Mouse (Mus musculus) left cerebral cortex, postnatal 4 days (tissue): ENCODE measurements at regions not wholly inside any gene's neighbourhood (a gene's known extent, or its start where the extent isn't known, plus 50 kb on each side); places are given as distances from the start of the nearest gene placed in this dataset.

Experiments used
- DNase-seq: peaks from one replicate; pipeline ENCODE4 v3.0.0-alpha.2; 2022
- intact Hi-C: fragments of 180-260 bp; cut with DNase I; formaldehyde crosslinking; loops from one replicate; pipeline ENCODE4 v1.15.1; 2025

GRCm38 (mm10) chr5:111648481-111648880 lies 85.2 kb upstream of the Gm26897 start:
- intact Hi-C loops: no loop called here
- DNase-seq: no peak

- intact Hi-C loops: no loop called here
- peak; percentile 63 for DNase-seq
Observed at GRCm38 (mm10) chr5:111649012-111649411, 84.7 kb upstream of the Gm26897 start.

GRCm38 (mm10) chr5:111652472-111652871 lies 81.3 kb upstream of the Gm26897 start:
- DNase-seq: no peak
- intact Hi-C loops: no loop called here

DNA sequence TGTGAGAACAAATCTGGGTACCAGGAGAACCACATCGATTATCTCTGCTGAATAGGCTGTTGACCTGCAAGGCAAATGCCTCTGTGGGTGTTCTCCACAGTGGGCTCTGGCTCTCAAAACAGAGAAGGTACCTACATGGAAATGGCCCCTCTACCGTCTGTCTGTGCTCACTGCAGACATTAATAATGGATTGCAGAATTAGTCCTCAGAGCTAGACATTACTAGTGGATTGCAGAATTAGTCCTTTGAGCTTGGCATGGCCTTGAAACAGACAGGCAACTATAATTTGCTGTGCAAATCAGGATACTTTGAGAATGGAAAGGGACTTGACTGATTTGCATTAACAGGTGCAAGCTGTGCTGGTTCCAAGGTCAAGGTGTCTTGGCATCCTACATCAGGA lies 77.3 kb upstream of the Gm26897 start:
- intact Hi-C loops: no loop called here
- DNase-seq: no peak

GRCm38 (mm10) chr5:111657759-111658429 lies 75.8 kb upstream of the Gm26897 start:
- no peak for DNase-seq
- intact Hi-C loops: no loop called here

DNA sequence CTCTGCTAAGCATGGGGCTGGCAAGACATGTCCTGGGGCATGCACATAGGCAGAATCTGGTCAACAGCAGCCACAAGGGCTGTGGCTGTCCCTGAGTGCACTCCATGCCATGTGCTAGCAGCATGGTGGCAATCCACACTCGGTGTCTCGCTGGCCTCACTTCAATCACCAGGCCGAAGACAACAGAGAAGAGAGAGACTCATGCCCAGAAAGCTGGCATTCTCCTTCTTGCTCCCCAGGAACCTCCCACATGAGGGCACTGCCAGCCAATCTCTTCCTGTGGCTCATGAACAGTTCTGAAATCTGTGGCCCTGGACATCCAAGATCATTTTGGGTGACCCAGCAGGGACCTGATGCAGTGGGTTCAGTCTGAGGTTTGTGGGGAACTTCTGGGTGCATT lies 74.5 kb upstream of the Gm26897 start:
- peak; percentile 39 for DNase-seq
- intact Hi-C loops: no loop called here

GRCm38 (mm10) chr5:111660447-111660846 lies 73.3 kb upstream of the Gm26897 start:
- intact Hi-C loops: loop anchor here (5.0 kb wide), 1 partner anchor 243 kb away; the partner anchor contains the start of gene Mn1
- DNase-seq: peak; percentile 58

DNA sequence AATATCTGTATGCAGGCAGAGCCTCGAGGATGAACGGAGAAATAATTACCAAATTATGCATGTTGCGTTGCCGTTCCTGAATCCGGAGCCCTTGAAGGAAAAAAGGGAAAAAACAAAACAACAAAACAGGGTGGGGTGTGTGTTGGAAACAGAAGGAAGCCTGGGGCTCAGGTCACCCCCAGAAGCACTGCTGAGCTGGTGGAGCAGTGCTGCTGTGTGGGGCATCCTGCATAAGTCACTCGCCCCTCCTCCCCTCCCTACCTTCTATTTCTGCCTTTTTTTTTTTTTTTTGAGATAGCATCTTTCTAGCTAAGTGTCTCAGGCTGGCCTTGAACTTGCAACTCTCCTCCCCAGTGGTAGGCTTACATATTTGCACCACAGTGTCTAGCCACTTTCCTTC lies 72.8 kb upstream of the Gm26897 start:
- intact Hi-C loops: loop anchor here (5.0 kb wide), 1 partner anchor 244 kb away; the partner anchor contains the start of gene Mn1
- DNase-seq: no peak

GRCm38 (mm10) chr5:111661971-111662370 lies 71.8 kb upstream of the Gm26897 start:
- DNase-seq: peak; percentile 87
- intact Hi-C loops: loop anchor here (5.0 kb wide), 1 partner anchor 245 kb away; the partner anchor contains the start of gene Mn1

DNA sequence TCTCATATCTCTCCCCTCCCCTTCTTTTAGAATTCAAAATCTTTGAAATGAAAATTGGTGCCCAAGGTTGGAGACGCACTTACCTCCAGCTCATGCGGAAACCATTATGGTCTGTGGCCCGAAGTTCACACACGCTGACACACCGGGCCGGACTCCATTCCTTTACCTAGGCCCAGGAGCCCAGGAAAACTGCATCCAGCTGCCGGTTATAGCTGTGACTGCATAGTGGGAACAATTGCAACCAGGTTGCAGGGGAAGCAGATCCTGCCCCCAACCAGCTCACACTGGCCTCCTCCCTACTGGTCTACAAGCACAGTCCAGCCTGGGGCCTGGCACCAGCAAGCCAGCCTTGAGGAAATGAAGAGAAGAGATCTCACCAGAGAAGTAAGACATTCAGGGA lies 69.9 kb upstream of the Gm26897 start:
- intact Hi-C loops: loop anchor here (5.0 kb wide), 1 partner anchor 247 kb away; the partner anchor contains the start of gene Mn1
- DNase-seq: no peak

- intact Hi-C loops: no loop called here
- no peak for DNase-seq
Observed at GRCm38 (mm10) chr5:111665406-111665805, 68.3 kb upstream of the Gm26897 start.

GRCm38 (mm10) chr5:111666007-111666406 lies 67.7 kb upstream of the Gm26897 start:
- DNase-seq: no peak
- intact Hi-C loops: no loop called here

DNA sequence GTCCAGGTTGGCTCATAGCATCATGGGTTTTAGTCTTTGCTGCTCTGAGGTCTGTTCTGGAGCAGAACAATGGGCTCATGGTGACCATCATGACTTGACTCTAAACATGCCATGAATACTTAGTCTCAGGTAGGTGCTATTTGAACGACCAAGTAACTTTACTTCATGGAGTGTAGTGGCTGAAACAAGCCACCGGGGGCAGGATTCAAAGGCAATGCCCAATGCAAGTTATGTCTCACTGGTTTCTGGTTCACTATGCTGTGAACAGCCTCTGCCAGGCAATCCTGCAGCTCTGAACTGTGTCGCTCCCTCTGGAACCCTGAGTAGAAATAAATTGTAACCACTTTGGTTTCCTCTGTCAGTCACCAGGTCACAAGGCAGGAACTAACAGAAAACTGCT lies 65.8 kb upstream of the Gm26897 start:
- intact Hi-C loops: no loop called here
- DNase-seq: no peak

DNA sequence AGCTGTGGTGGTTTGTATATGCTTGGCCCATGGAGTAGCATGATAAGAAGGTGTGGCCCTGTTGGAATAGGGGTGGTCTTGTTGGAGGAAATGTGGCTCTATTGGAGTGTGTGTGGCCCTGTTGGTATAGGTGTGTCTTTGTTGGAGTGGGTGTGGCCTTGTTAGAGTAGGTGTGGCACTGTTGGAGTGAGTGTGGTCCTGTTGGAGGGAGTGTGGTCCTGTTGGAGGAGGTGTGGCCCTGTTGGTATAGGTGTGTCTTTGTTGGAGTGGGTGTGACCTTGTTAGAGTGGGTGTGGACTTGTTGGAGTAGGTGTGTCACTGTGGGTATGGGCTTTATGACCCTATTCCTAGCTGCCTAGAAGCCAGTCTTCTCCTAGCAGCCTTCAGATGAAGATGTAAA lies 64.6 kb upstream of the Gm26897 start:
- intact Hi-C loops: no loop called here
- DNase-seq: no peak

- DNase-seq: no peak
Observed at GRCm38 (mm10) chr5:111671762-111672161, 62.0 kb upstream of the Gm26897 start.

DNA sequence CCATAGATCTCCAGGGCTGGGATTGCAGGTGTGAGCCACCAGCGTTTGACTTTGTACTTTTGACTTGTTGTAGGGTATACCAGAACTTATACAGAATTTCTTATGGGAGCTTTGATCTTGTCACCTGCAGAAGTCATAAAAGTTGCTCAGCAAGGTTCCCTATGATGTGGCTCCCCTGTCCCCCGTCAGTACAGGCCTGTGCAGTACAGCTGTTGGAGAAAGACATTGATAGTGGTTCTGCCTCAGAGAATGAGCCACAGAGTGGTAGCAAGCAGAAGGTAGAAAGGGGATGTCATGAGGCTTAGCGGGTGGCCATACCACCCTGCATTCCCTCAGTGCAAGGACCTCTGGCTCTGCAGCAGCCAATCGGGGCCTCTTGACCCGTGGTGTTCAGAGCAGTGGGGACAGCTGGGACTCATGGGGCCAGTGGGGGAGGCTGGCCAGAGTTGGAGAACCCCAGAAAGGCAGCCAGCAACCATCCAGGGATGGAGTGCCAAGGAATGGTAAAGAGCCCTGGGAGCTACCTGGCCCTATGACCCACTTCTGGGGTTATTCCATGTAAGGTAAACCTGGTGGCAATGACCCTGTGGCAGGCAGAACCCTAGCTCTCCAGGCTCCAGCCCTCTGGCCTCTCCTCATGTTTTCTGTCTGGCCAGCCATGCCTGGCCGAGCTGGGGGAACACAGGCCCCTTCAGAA lies 58.6 kb upstream of the Gm26897 start:
- intact Hi-C loops: no loop called here

More at GRCm38 (mm10) chr5:111671762-111672161, 62.0 kb upstream of the Gm26897 start:
- intact Hi-C loops: no loop called here

DNA sequence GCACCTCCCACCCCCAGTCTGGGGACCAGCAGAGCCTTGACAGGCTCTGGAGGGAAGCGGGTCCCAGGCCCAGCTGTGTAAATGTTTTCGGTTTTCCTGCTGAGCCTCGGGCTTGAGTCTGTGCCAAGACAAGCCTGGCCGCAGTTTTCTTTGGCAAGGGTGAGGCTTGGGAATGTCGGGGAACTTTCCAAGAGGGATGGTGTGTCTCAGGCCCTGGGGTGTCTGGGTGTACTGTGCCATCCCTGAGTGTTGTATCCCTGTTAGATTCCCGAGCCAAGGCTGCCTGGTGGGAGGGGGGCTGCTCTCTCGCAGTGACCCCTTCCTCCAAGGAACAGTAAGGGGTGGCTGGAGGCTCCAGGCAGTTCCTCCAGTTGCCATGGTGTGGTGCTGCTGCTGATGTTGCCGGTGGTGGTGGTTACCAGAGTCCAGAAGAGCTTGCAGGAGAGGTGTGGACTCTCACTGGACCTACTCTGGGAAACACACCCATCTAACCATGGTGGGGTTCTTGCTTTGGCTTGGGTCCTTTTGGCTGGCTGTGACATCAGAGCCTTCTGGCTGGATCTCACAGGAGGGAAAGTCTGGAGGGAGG lies 58.0 kb upstream of the Gm26897 start:
- intact Hi-C loops: no loop called here
- peak; percentile 69 for DNase-seq

More for the DNA sequence above, 58.6 kb upstream of the Gm26897 start:
- DNase-seq: no peak

- DNase-seq: peak; percentile 58
- intact Hi-C loops: no loop called here
Observed at GRCm38 (mm10) chr5:111677847-111678311, 55.8 kb upstream of the Gm26897 start.

GRCm38 (mm10) chr5:111678496-111678895 lies 55.2 kb upstream of the Gm26897 start:
- DNase-seq: no peak
- intact Hi-C loops: no loop called here

DNA sequence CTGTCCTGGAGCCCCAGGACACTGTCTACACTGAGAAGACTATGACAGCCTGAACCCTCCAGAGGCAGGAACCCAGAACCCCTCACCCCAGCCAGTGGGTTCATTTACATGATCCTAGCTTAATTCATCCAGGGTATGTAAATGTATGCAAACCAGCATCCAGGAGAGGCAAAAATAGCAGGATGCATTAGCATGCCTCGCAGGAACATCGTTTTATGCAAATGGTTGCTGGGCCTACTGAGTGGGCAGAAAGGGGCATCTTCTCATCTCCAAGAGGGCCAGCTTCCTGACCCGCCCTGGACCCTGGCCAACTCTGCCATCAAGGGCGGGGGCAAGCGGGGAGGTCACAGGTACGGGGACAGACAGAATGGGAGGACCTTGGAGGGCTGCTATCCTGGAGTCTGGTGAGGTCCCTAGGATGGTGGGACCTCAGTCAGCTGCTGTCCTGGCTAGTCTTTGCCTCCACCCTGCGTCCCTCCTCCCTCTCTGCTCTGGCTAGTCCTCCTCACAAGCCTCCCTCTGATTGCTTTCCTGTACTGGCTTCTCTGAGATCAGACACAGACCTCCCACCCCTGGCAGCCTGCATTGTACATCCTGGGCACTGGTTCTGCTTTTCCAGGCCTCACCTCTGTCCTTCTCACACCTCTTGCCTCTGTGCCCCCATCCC lies 52.2 kb upstream of the Gm26897 start:
- intact Hi-C loops: no loop called here
- no peak for DNase-seq

GRCm38 (mm10) chr5:111682899-111683298 lies 50.8 kb upstream of the Gm26897 start:
- intact Hi-C loops: no loop called here
- peak; percentile 44 for DNase-seq
